Mouse (Mus musculus): Measurements from ENCODE around the gene Hspa5. TPM values are rescaled to one million over a fixed set of nuclear protein-coding genes. Genes with fewer than 3 reads are reported as not detected.

Gene Hspa5
- polyA plus RNA-seq, 1 experiment from 2014 or later, result 1,337 TPM

Other genes with a start within 250 kb of the Hspa5 start
- 63.7 and 80.0 TPM in 2 replicates for gene Gapvd1, start 16.7 kb upstream of the Hspa5 start, polyA plus RNA-seq (2016; fragmentation: Nextera tagmentation; extraction: Ambion mirVana)
- gene Rabepk, start 27.9 kb downstream of the Hspa5 start, polyA plus RNA-seq (2016; fragmentation: Nextera tagmentation; extraction: Ambion mirVana), result 39.3 and 40.2 TPM in 2 replicates
- 60.1 and 74.5 TPM in 2 replicates for gene Fbxw2, start 54.3 kb downstream of the Hspa5 start, polyA plus RNA-seq (2016; fragmentation: Nextera tagmentation; extraction: Ambion mirVana)
- gene Gm34653, start 61.0 kb downstream of the Hspa5 start, polyA plus RNA-seq (2016; fragmentation: Nextera tagmentation; extraction: Ambion mirVana), result not detected in 2 replicates
- 0.31 TPM in 1 of 2 replicates, not detected in the other for gene Cutal, start 102.4 kb downstream of the Hspa5 start, polyA plus RNA-seq (2016; fragmentation: Nextera tagmentation; extraction: Ambion mirVana)
- gene Psmd5, start 103.0 kb downstream of the Hspa5 start, polyA plus RNA-seq (2016; fragmentation: Nextera tagmentation; extraction: Ambion mirVana), result 77.5 and 96.6 TPM in 2 replicates
- gene Phf19, start 142.1 kb downstream of the Hspa5 start, polyA plus RNA-seq (2016; fragmentation: Nextera tagmentation; extraction: Ambion mirVana), result 3.1 and 3.9 TPM in 2 replicates
- 0.78 and 0.85 TPM in 2 replicates for gene Traf1, start 189.8 kb downstream of the Hspa5 start, polyA plus RNA-seq (2016; fragmentation: Nextera tagmentation; extraction: Ambion mirVana)

All from heart, embryonic 10.5 days (tissue).